Mouse (Mus musculus): ENCODE measurements around the gene Smc3. TPM values are rescaled to one million over a fixed set of nuclear protein-coding genes. Genes with fewer than 3 reads are reported as not detected.

Gene Smc3
- polyA plus RNA-seq, 1 experiment: 32.2 TPM

GRCm38 (mm10) chr19:53601363-53601655 is 1.1 kb downstream of the Smc3 start:
- Histone ChIP-seq H3K27me3 (ENCODE audit: control insufficient read depth, insufficient read depth, low read length) (no peaks in the 10 kb centered on the region), H3K27ac (ENCODE audit: insufficient read depth, low read length) (peak overlapping the region; percentile 95), H3K4me1 (ENCODE audit: control insufficient read depth, insufficient read depth, low read length) (peaks cover 6% of the 10 kb centered on the region; the same call in 1 of the 2 replicates), H3K4me3 (replicated peaks; ENCODE audit: insufficient read depth, low read depth, low read length) (peak overlapping the region; percentile 83)
- TF ChIP-seq POLR2A (IDR thresholded peaks at IDR 0.05; ENCODE audit: borderline replicate concordance, insufficient read depth, low read length) (no peak), CTCF (IDR thresholded peaks at IDR 0.05; ENCODE audit: borderline replicate concordance, insufficient read depth, low read depth, low read length) (no peak)
- no peak for DNase-seq
- WGBS: under 1% methylated on average over 11 of the region's 11 CpGs

- H3K27ac ChIP-seq (ENCODE audit: insufficient read depth, low read length): no peak overlapping the region
- no peaks in the 10 kb centered on the region for H3K27me3 ChIP-seq (ENCODE audit: control insufficient read depth, insufficient read depth, low read length)
- DNase-seq: peak; percentile 46 to 58
- 15% methylated on average over 6 of the region's 6 CpGs for WGBS
- H3K4me3 ChIP-seq (replicated peaks; ENCODE audit: insufficient read depth, low read depth, low read length): no peak overlapping the region
- TF ChIP-seq POLR2A (IDR thresholded peaks at IDR 0.05; ENCODE audit: borderline replicate concordance, insufficient read depth, low read length) (no peak), CTCF (IDR thresholded peaks at IDR 0.05; ENCODE audit: borderline replicate concordance, insufficient read depth, low read depth, low read length) (no peak)
- peaks cover 14% of the 10 kb centered on the region for H3K4me1 ChIP-seq (ENCODE audit: control insufficient read depth, insufficient read depth, low read length)
Observed at GRCm38 (mm10) chr19:53608921-53609320, 8.7 kb downstream of the Smc3 start.

GRCm38 (mm10) chr19:53621681-53622080 is 21.5 kb downstream of the Smc3 start:
- TF ChIP-seq CTCF (IDR thresholded peaks at IDR 0.05; ENCODE audit: borderline replicate concordance, insufficient read depth, low read depth, low read length) (no peak), POLR2A (IDR thresholded peaks at IDR 0.05; ENCODE audit: borderline replicate concordance, insufficient read depth, low read length) (no peak)
- H3K27ac ChIP-seq (ENCODE audit: insufficient read depth, low read length): no peak overlapping the region
- no peaks in the 10 kb centered on the region for H3K27me3 ChIP-seq (ENCODE audit: control insufficient read depth, insufficient read depth, low read length)
- no peaks in the 10 kb centered on the region for H3K4me1 ChIP-seq (ENCODE audit: control insufficient read depth, insufficient read depth, low read length)
- H3K4me3 ChIP-seq (replicated peaks; ENCODE audit: insufficient read depth, low read depth, low read length): no peak overlapping the region
- WGBS: 88% methylated on average over 13 of the region's 13 CpGs
- no peak for DNase-seq

- H3K27me3 ChIP-seq (ENCODE audit: control insufficient read depth, insufficient read depth, low read length): no peaks in the 10 kb centered on the region
- H3K27ac ChIP-seq (ENCODE audit: insufficient read depth, low read length): no peak overlapping the region
- no peak overlapping the region for H3K4me3 ChIP-seq (replicated peaks; ENCODE audit: insufficient read depth, low read depth, low read length)
- no peak for DNase-seq
- H3K4me1 ChIP-seq (ENCODE audit: control insufficient read depth, insufficient read depth, low read length): no peaks in the 10 kb centered on the region
- WGBS: 83% methylated on average over 2 of the region's 2 CpGs
- no peak for TF ChIP-seq CTCF (IDR thresholded peaks at IDR 0.05; ENCODE audit: borderline replicate concordance, insufficient read depth, low read depth, low read length)
- TF ChIP-seq POLR2A (IDR thresholded peaks at IDR 0.05; ENCODE audit: borderline replicate concordance, insufficient read depth, low read length): no peak
Observed at GRCm38 (mm10) chr19:53638041-53638440, 37.8 kb downstream of the Smc3 start.

GRCm38 (mm10) chr19:53638727-53639126 is 38.5 kb downstream of the Smc3 start:
- WGBS: 84% methylated on average over 8 of the region's 8 CpGs
- Histone ChIP-seq H3K27ac (ENCODE audit: insufficient read depth, low read length) (no peak overlapping the region), H3K4me1 (ENCODE audit: control insufficient read depth, insufficient read depth, low read length) (no peaks in the 10 kb centered on the region), H3K27me3 (ENCODE audit: control insufficient read depth, insufficient read depth, low read length) (no peaks in the 10 kb centered on the region), H3K4me3 (replicated peaks; ENCODE audit: insufficient read depth, low read depth, low read length) (no peak overlapping the region)
- DNase-seq: no peak
- TF ChIP-seq POLR2A (IDR thresholded peaks at IDR 0.05; ENCODE audit: borderline replicate concordance, insufficient read depth, low read length) (no peak), CTCF (IDR thresholded peaks at IDR 0.05; ENCODE audit: borderline replicate concordance, insufficient read depth, low read depth, low read length) (no peak)

GRCm38 (mm10) chr19:53644020-53644595 is 43.9 kb downstream of the Smc3 start:
- WGBS: 85% methylated on average over 9 of the region's 9 CpGs
- TF ChIP-seq CTCF (IDR thresholded peaks at IDR 0.05; ENCODE audit: borderline replicate concordance, insufficient read depth, low read depth, low read length) (no peak), POLR2A (IDR thresholded peaks at IDR 0.05; ENCODE audit: borderline replicate concordance, insufficient read depth, low read length) (no peak)
- peak in 1 of 2 experiments; percentile 22 for DNase-seq

GRCm38 (mm10) chr19:53647301-53647700 is 47.1 kb downstream of the Smc3 start:
- Histone ChIP-seq H3K27me3 (ENCODE audit: control insufficient read depth, insufficient read depth, low read length) (no peaks in the 10 kb centered on the region), H3K27ac (ENCODE audit: insufficient read depth, low read length) (no peak overlapping the region), H3K4me1 (ENCODE audit: control insufficient read depth, insufficient read depth, low read length) (peaks cover 3% of the 10 kb centered on the region; the same call in 1 of the 2 replicates), H3K4me3 (replicated peaks; ENCODE audit: insufficient read depth, low read depth, low read length) (no peak overlapping the region)
- no peak for DNase-seq
- no peak for TF ChIP-seq CTCF (IDR thresholded peaks at IDR 0.05; ENCODE audit: borderline replicate concordance, insufficient read depth, low read depth, low read length)
- no peak for TF ChIP-seq POLR2A (IDR thresholded peaks at IDR 0.05; ENCODE audit: borderline replicate concordance, insufficient read depth, low read length)
- 83% methylated on average over 9 of the region's 9 CpGs for WGBS

More at GRCm38 (mm10) chr19:53644020-53644595, 43.9 kb downstream of the Smc3 start:
- peaks cover 3% of the 10 kb centered on the region; the same call in 1 of the 2 replicates for H3K4me1 ChIP-seq (ENCODE audit: control insufficient read depth, insufficient read depth, low read length)
- H3K4me3 ChIP-seq (replicated peaks; ENCODE audit: insufficient read depth, low read depth, low read length): no peak overlapping the region
- H3K27ac ChIP-seq (ENCODE audit: insufficient read depth, low read length): no peak overlapping the region
- H3K27me3 ChIP-seq (ENCODE audit: control insufficient read depth, insufficient read depth, low read length): no peaks in the 10 kb centered on the region

GRCm38 (mm10) chr19:53648056-53648455 is 47.9 kb downstream of the Smc3 start:
- H3K4me3 ChIP-seq (replicated peaks; ENCODE audit: insufficient read depth, low read depth, low read length): no peak overlapping the region
- TF ChIP-seq CTCF (IDR thresholded peaks at IDR 0.05; ENCODE audit: borderline replicate concordance, insufficient read depth, low read depth, low read length) (no peak), POLR2A (IDR thresholded peaks at IDR 0.05; ENCODE audit: borderline replicate concordance, insufficient read depth, low read length) (no peak)
- no peak overlapping the region for H3K27ac ChIP-seq (ENCODE audit: insufficient read depth, low read length)
- 26% methylated on average over 5 of the region's 5 CpGs for WGBS
- DNase-seq: no peak
- H3K4me1 ChIP-seq (ENCODE audit: control insufficient read depth, insufficient read depth, low read length): peaks cover 3% of the 10 kb centered on the region; the same call in 1 of the 2 replicates
- H3K27me3 ChIP-seq (ENCODE audit: control insufficient read depth, insufficient read depth, low read length): no peaks in the 10 kb centered on the region

Measured in cerebellum, adult 2 months (tissue).